Mouse (Mus musculus): ENCODE data around the gene Zfp292.

DNA sequence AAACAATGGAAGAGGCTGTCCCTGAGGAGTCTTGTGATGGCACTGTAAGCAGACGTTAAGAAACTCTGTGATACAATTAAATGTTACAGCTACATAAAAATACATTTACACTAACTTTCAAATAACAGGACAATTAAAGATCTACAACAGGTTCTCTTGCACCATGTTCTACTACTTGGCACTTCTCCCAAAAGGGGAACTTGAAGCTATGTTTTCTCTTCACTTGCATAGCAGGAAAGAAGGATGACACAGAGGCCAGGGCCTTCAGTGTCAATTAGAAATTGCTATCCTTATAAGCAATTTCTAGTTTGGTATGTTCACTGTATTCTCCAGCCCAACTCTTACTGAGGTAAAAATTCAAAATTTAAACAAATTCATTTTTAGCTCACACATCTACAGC, 8.5 kb downstream of the Zfp292 start:
- TF ChIP-seq POLR2A (IDR thresholded peaks at IDR 0.05; ENCODE audit: borderline replicate concordance, control insufficient read depth, low read depth, low read length) (no peak), CTCF (IDR thresholded peaks at IDR 0.05; ENCODE audit: control insufficient read depth, insufficient read depth, low read length) (no peak)
